Mouse (Mus musculus) hindbrain, embryonic 11.5 days (tissue): ENCODE results near the gene Rsrp1. TPM values are rescaled to one million over a fixed set of nuclear protein-coding genes. Genes with fewer than 3 reads are reported as not detected.
A peak's percentile ranks its signal among the peaks of the same experiment; 100 is the strongest.

Source experiments
- ATAC-seq: fragments of 200-750 bp; cut with Nextera tagmentation; 2 replicates; pipeline ENCODE4 v1.8.0; 2017; ENCODE audit warnings: mild to moderate bottlenecking, moderate TSS enrichment, moderate library complexity; ENCODE audit not compliant: low FRiP score
- DNase-seq: peaks from one replicate; pipeline ENCODE4 v3.0.0-alpha.2; 2015; ENCODE audit warnings: low spot score
- H3K27ac ChIP-seq: fragments of 300-500 bp; sonication (generic); 2 replicates; pipeline ENCODE4 v1.5.1; 2014; ENCODE audit warnings: mild to moderate bottlenecking, low read depth, low read length
- H3K27me3 ChIP-seq: fragments of 300-500 bp; sonication (generic); 2 replicates; pipeline ENCODE4 v1.6.1; 2014; ENCODE audit warnings: mild to moderate bottlenecking, low read length, moderate library complexity, mixed read lengths; ENCODE audit not compliant: control insufficient read depth, insufficient read depth
- H3K36me3 ChIP-seq: fragments of 300-500 bp; sonication (generic); 2 replicates; pipeline ENCODE4 v1.6.1; 2014; ENCODE audit warnings: mild to moderate bottlenecking, low read length, moderate library complexity, mixed read lengths; ENCODE audit not compliant: control insufficient read depth, insufficient read depth
- H3K4me1 ChIP-seq: fragments of 300-500 bp; sonication (generic); replicated peaks from 2 replicates; pipeline ENCODE4 v1.6.1; 2014; ENCODE audit warnings: low read length, mixed read lengths; ENCODE audit not compliant: control insufficient read depth, insufficient read depth
- H3K4me2 ChIP-seq: fragments of 300-500 bp; sonication (generic); replicated peaks from 2 replicates; pipeline ENCODE4 v1.6.1; 2014; ENCODE audit warnings: mild to moderate bottlenecking, low read depth, low read length
- H3K4me3 ChIP-seq: fragments of 300-500 bp; sonication (generic); 2 replicates; pipeline ENCODE4 v1.5.1; 2014; ENCODE audit warnings: low read depth, low read length
- H3K9ac ChIP-seq: fragments of 300-500 bp; sonication (generic); 2 replicates; pipeline ENCODE4 v1.6.1; 2014; ENCODE audit warnings: low read depth, low read length
- H3K9me3 ChIP-seq: fragments of 300-500 bp; sonication (generic); 2 replicates; pipeline ENCODE4 v1.6.1; 2016; ENCODE audit warnings: low read length; ENCODE audit not compliant: control insufficient read depth
- WGBS: fragments of 180-500 bp; shearing (Covaris S2); extraction: QIAGEN DNeasy Blood & Tissue Kit; methylation state at CpG from one replicate; pipeline ENCODE4 v1.1.7; 2014; 5-methylcytosine and 5-hydroxymethylcytosine counted together
- polyA plus RNA-seq: library from polyadenylated mRNA; unstranded; fragments of >200 nt; fragmentation: Nextera tagmentation; extraction: Ambion mirVana; gene quantifications from 2 replicates; pipeline ENCODE4 v1.2.1, GENCODE M21; 2014

Rsrp1 gene
- polyA plus RNA-seq, 1 experiment from 2014 or later: 434 TPM

DNA sequence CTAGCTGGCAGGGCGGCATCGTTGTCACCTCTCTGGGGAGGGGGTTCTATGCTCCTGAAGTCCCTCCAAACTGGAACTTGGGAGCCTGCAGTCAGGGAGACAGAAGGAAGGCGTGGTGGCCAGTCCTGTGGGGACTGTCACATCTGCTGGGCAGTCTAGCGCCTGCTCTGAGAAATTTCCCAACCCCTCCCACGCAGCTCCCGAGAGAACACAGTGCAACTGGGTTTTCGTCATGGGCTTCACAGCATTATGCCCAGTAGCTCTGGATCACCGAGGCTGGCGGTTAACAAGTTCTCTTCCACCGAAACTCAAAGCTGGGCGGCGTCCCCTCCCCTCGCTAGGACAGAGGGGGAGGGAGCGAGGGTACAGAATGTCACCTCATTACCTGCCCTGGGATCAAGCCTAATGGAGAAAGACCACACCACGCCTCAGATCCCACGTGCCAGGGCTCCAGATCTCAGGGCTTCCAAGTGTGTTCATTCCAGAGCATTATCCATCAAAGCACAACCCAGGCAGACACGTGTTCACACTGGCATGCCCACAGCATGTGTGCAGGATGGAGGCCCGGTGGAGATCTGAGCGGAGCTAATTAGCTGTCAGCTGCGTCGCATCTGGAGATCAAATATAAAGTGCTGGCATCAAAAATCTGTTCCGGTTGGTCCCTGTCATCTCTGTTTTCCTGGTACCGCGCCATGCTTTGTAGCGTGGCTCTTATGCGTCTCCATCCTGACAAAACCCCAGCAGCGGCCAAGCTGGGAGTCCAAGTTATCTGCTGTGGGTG lies 20.6 kb downstream of the Rsrp1 start:
- Histone ChIP-seq H3K27ac (no peak overlapping the region), H3K4me1 (no peaks in the 10 kb centered on the region), H3K9ac (no peak overlapping the region), H3K4me2 (no peak overlapping the region), H3K4me3 (no peak overlapping the region), H3K9me3 (no peaks in the 10 kb centered on the region), H3K36me3 (no peaks in the 10 kb centered on the region), H3K27me3 (peaks cover 2% of the 10 kb centered on the region)
- no peak for DNase-seq
- WGBS: 56% methylated on average over 27 of the region's 27 CpGs
- ATAC-seq: no peak

DNA sequence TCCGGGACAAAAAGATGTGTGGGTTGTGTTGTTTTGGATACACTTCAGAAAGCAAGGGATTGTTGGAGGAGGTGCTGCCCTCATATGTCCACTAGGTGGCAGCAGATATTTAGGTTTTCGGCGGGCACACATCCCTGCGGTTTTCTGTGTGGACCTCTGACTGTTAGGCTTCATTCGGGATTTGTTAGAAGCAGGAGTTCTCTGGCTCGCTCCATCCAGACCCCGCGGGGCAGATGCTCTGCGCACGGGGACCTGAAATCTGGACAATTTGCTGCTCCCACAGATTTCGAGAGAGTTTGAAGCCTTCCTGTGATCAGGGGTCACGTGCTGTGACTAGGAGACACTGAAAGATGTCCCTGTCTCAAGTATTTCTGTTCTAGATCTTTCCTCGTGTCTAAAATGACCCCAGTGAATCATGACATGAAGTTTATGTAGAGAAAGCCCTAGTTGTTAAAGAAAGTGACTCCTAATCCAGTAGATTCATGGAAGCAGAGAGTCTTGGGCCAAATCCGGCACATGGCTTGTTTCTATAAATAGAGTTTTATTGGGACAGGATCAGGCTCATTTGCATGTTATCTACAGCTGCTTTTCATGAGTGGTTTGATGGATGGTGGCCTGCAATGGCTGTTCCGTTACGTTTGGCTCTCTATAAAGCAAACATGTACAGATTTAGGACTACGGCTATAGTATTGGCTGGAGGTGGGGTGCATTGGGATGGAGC lies 22.8 kb downstream of the Rsrp1 start:
- WGBS: 20% methylated on average over 17 of the region's 17 CpGs

DNA sequence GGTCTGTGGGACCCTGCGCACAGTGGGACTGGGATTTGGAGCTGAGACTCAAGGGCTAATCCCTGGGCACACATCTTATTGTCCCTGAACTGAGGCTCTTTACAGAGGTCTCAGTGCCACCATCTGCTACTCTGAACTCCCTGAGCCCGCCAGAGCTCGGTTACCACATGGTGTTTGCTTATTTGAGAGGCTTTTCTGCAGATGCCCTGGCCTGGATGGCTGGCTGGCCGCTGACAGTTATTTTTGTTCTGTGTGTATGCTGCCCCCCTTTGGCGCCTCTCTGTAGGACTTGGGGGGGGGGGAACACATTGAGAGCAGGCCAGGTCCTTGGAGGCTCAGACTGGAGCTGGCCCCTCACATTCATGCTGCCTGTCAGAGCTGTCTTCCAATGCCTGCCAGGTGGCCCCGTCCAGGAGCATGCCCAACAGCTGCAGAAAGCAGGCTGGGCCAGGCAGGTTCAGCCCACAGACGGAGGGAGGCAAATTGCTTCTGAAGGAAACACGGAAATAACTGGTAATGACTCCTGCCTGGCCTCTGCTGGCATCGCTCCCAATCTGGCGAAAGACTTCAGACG lies 27.2 kb downstream of the Rsrp1 start:
- no peak overlapping the region for H3K4me2 ChIP-seq
- H3K27me3 ChIP-seq: no peaks in the 10 kb centered on the region; the same call in 1 of the 2 replicates
- H3K4me3 ChIP-seq: no peak overlapping the region
- ATAC-seq (peak; percentile 47; the same call in 1 of the 2 replicates), DNase-seq (peak; percentile 57)
- no peak overlapping the region for H3K9ac ChIP-seq
- 0 out of 2 replicates have a peak, but pooled peaks cover 2% of the 10 kb centered on the region for H3K4me1 ChIP-seq
- 36% methylated on average over 11 of the region's 11 CpGs for WGBS
- H3K27ac ChIP-seq: 0 out of 2 replicates have a peak overlapping the region, but pooled peaks have one; percentile 17
- H3K36me3 ChIP-seq: no peaks in the 10 kb centered on the region
- H3K9me3 ChIP-seq: no peaks in the 10 kb centered on the region

More for the DNA sequence above, 22.8 kb downstream of the Rsrp1 start:
- Histone ChIP-seq H3K27me3 (peaks cover 2% of the 10 kb centered on the region), H3K4me1 (no peaks in the 10 kb centered on the region), H3K9ac (no peak overlapping the region), H3K4me3 (no peak overlapping the region), H3K27ac (no peak overlapping the region), H3K36me3 (no peaks in the 10 kb centered on the region), H3K4me2 (peak overlapping the region; percentile 29), H3K9me3 (no peaks in the 10 kb centered on the region)
- DNase-seq: peak; percentile 84
- no peak for ATAC-seq

DNA sequence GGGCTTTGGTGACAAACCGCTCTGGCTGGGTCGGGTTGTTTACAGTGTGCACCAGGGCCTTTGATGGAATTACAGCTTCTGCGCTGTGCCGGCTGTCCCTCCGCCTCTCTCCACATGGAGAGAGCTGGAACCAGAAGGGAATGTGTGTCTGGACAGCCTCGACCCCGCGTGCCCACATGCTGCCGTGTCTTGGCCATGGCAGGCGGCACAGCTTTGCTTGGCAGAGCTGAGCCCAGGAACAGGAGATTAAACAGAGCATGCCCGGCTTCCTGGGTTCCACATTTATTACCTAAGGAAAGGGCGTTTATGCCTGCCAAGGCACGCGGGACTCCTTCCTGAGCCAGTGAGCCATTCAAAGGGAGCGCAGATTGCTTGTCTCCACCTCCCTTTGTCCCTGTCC lies 31.1 kb downstream of the Rsrp1 start:
- no peak overlapping the region for H3K27ac ChIP-seq
- no peak overlapping the region for H3K4me2 ChIP-seq
- H3K9ac ChIP-seq: no peak overlapping the region
- no peaks in the 10 kb centered on the region; the same call in 1 of the 2 replicates for H3K27me3 ChIP-seq
- no peaks in the 10 kb centered on the region for H3K36me3 ChIP-seq
- H3K4me3 ChIP-seq: no peak overlapping the region
- DNase-seq: no peak
- WGBS: 33% methylated on average over 15 of the region's 15 CpGs
- no peaks in the 10 kb centered on the region for H3K9me3 ChIP-seq
- 0 out of 2 replicates have a peak, but pooled peaks cover 2% of the 10 kb centered on the region for H3K4me1 ChIP-seq
- ATAC-seq: no peak

DNA sequence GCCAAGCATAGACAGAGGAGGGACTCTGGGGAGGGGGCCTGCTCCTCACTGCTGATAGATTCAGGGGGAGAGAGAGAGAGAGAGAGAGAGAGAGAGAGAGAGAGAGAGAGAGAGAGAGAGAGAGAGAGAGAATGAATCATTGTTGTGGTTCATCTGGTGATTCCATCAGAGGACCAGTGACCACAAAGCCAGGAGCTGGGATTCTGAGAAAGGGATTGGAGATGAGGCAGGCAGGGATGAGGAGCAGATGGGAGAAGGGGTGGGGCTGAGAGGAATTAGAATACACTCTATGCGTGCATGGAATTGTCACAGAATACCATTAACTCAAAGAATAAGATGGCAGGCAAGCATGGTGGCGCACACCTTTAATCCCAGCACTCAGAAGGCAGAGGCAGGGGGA lies 31.8 kb downstream of the Rsrp1 start:
- 0 out of 2 replicates have a peak, but pooled peaks cover 2% of the 10 kb centered on the region for H3K4me1 ChIP-seq
- H3K9me3 ChIP-seq: no peaks in the 10 kb centered on the region
- H3K27me3 ChIP-seq: no peaks in the 10 kb centered on the region; the same call in 1 of the 2 replicates
- no peaks in the 10 kb centered on the region for H3K36me3 ChIP-seq
- ATAC-seq (no peak), DNase-seq (no peak)
- H3K4me3 ChIP-seq: no peak overlapping the region
- no peak overlapping the region for H3K27ac ChIP-seq
- WGBS: 81% methylated on average over 2 of the region's 2 CpGs
- no peak overlapping the region for H3K4me2 ChIP-seq
- H3K9ac ChIP-seq: no peak overlapping the region

DNA sequence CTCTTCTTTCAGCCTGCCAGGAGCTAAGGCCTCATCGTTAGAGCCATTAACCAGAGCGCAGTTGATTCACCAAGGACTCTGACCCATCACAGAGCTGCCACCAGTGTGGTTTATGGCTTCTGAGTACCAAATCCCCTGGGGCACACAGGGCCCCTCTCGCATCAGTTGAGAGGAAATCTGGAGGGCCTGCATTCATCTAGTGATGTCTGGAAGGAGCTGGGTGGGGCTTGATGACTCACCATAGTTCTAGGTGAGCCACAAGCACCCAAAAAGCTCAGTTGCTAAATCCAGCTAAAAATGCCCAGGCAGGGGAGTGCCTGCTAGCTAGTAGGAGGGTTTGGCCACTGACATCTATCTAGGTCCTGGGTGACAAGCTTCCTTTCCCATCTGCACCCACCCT lies 32.5 kb downstream of the Rsrp1 start:
- Histone ChIP-seq H3K36me3 (no peaks in the 10 kb centered on the region), H3K27me3 (no peaks in the 10 kb centered on the region; the same call in 1 of the 2 replicates), H3K4me2 (no peak overlapping the region), H3K4me1 (0 out of 2 replicates have a peak, but pooled peaks cover 2% of the 10 kb centered on the region), H3K4me3 (no peak overlapping the region), H3K9me3 (no peaks in the 10 kb centered on the region), H3K9ac (no peak overlapping the region), H3K27ac (no peak overlapping the region)
- WGBS: 87% methylated on average over 3 of the region's 3 CpGs
- DNase-seq (no peak), ATAC-seq (no peak)

DNA sequence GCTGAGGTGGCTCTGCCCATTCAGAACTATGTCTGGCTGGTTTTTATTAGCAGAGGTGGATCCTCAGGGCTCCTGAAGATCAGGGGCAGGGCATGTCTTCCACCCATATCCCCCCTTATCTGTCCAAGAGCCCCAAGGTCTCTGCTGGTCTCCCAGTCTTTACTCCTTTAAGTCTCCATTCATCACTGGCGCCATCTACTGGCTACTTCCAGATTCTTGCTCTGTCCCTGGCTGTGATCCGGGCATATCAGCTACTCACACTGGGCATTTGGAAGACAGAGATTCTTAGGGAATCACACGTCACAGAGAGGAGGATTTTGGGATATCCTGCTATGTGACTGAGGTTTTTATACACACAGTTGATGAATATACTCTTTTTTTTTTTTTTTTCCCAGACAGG lies 32.9 kb downstream of the Rsrp1 start:
- no peak overlapping the region for H3K9ac ChIP-seq
- H3K27me3 ChIP-seq: no peaks in the 10 kb centered on the region; the same call in 1 of the 2 replicates
- H3K4me3 ChIP-seq: no peak overlapping the region
- DNase-seq: peak; percentile 78
- no peak overlapping the region for H3K4me2 ChIP-seq
- no peaks in the 10 kb centered on the region for H3K9me3 ChIP-seq
- no peaks in the 10 kb centered on the region for H3K36me3 ChIP-seq
- H3K4me1 ChIP-seq: 0 out of 2 replicates have a peak, but pooled peaks cover 2% of the 10 kb centered on the region
- no peak overlapping the region for H3K27ac ChIP-seq
- no peak for ATAC-seq
- WGBS: 32% methylated on average over 3 of the region's 3 CpGs

- no peaks in the 10 kb centered on the region for H3K4me1 ChIP-seq
- no peak overlapping the region for H3K4me2 ChIP-seq
- H3K36me3 ChIP-seq: no peaks in the 10 kb centered on the region
- no peak overlapping the region for H3K4me3 ChIP-seq
- peak; percentile 81 for DNase-seq
- no peak for ATAC-seq
- H3K27me3 ChIP-seq: no peaks in the 10 kb centered on the region
- 23% methylated on average over 19 of the region's 19 CpGs for WGBS
- no peak overlapping the region for H3K9ac ChIP-seq
- H3K9me3 ChIP-seq: no peaks in the 10 kb centered on the region
- no peak overlapping the region for H3K27ac ChIP-seq
Observed at GRCm38 (mm10) chr4:134963021-134963776, 39.8 kb downstream of the Rsrp1 start.
